Mouse (Mus musculus) CH12.LX (cell line): ENCODE results near the gene Rmdn2. TPM values are rescaled to one million over a fixed set of nuclear protein-coding genes. Genes with fewer than 3 reads are reported as not detected.

Experiments
- DNase-seq: peaks from one replicate; pipeline ENCODE4 v3.0.0-alpha.2; 2013; ENCODE audit errors: extremely low read depth
- H3K27ac ChIP-seq: 2 replicates; pipeline ENCODE4 v1.5.1; 2012; ENCODE audit warnings: low read depth, mild to moderate bottlenecking, control low read depth, moderate library complexity; ENCODE audit not compliant: insufficient read depth
- H3K27me3 ChIP-seq: replicated peaks from 2 replicates; pipeline ENCODE3; 2012; ENCODE audit warnings: inconsistent platforms
- H3K36me3 ChIP-seq, 2 experiments: replicated peaks in 1 of 2; 2 replicates each; pipeline versions ENCODE3 to v1.6.1; 2012; ENCODE audit warnings: inconsistent platforms in 1 of 2, low read length in 1 of 2, mild to moderate bottlenecking in 1 of 2, mixed read lengths in 1 of 2, moderate library complexity in 1 of 2; ENCODE audit not compliant: control insufficient read depth in 1 of 2, insufficient read depth in 1 of 2
- H3K4me1 ChIP-seq, 2 experiments: 2 replicates each; pipeline ENCODE4 v1.6.1; 2012; ENCODE audit warnings: inconsistent platforms in 1 of 2, moderate library complexity in 1 of 2; ENCODE audit not compliant: insufficient read depth in 2 of 2, control insufficient read depth in 1 of 2
- H3K4me2 ChIP-seq: 2 replicates; pipeline ENCODE4 v1.6.1; 2012; ENCODE audit warnings: low read depth, mild to moderate bottlenecking, control low read depth; ENCODE audit not compliant: poor library complexity, insufficient read depth, severe bottlenecking
- H3K4me3 ChIP-seq, 3 experiments: fragments of 150-350 bp in 1 of 3; sonication (generic) in 1 of 3; replicated peaks in 1 of 3; 2 replicates each; pipeline versions ENCODE3 to v1.5.1; 2011 to 2012; ENCODE audit warnings: low read depth in 2 of 3, low read length in 2 of 3, mild to moderate bottlenecking in 2 of 3, moderate library complexity in 2 of 3, control low read depth in 1 of 3, improper control_type of control experiment in 1 of 3, inconsistent platforms in 1 of 3, mixed read lengths in 1 of 3; ENCODE audit not compliant: poor library complexity in 1 of 3
- H3K79me2 ChIP-seq: replicated peaks from 2 replicates; pipeline ENCODE4 v1.6.1; 2012; ENCODE audit warnings: mild to moderate bottlenecking, moderate library complexity; ENCODE audit not compliant: control insufficient read depth, poor library complexity, insufficient read depth, severe bottlenecking; ENCODE audit errors: extremely low read depth
- H3K9ac ChIP-seq: 2 replicates; pipeline ENCODE4 v1.6.1; 2012; ENCODE audit warnings: low read depth, mild to moderate bottlenecking, control low read depth, moderate library complexity; ENCODE audit not compliant: insufficient read depth
- H3K9me3 ChIP-seq: replicated peaks from 2 replicates; pipeline ENCODE3; 2012; ENCODE audit warnings: low read length, inconsistent platforms, mixed read lengths
- BHLHE40 ChIP-seq: IDR thresholded peaks from 2 replicates; pipeline ENCODE4 v1.6.1; 2011; ENCODE audit warnings: mild to moderate bottlenecking, low read depth, low read length, improper control_type of control experiment
- CHD1 ChIP-seq: IDR thresholded peaks from 2 replicates; pipeline ENCODE4 v1.6.1; 2012; ENCODE audit warnings: low read depth, low read length, improper control_type of control experiment, inconsistent platforms
- CHD2 ChIP-seq: IDR thresholded peaks from 2 replicates; pipeline ENCODE4 v1.6.1; 2011; ENCODE audit warnings: low read length, improper control_type of control experiment
- CTCF ChIP-seq, 2 experiments: IDR thresholded peaks in 1 of 2; conservative IDR thresholded peaks in 1 of 2; 2 replicates each; pipeline ENCODE4 v1.5.1; 2011 to 2012; ENCODE audit warnings: low read depth in 2 of 2, low read length in 2 of 2, improper control_type of control experiment in 1 of 2, inconsistent platforms in 1 of 2, mild to moderate bottlenecking in 1 of 2, moderate library complexity in 1 of 2
- ELF1 ChIP-seq: IDR thresholded peaks from 2 replicates; pipeline ENCODE4 v1.6.1; 2014; ENCODE audit warnings: low read depth, mild to moderate bottlenecking, inconsistent platforms, low read length, improper control_type of control experiment
- HCFC1 ChIP-seq: IDR thresholded peaks from 2 replicates; pipeline ENCODE4 v1.6.1; 2012; ENCODE audit warnings: low read depth, mild to moderate bottlenecking, inconsistent platforms, low read length, improper control_type of control experiment
- IRF4 ChIP-seq: IDR thresholded peaks from 2 replicates; pipeline ENCODE4 v1.6.1; 2014; ENCODE audit warnings: low read depth, mild to moderate bottlenecking, inconsistent platforms, low read length, improper control_type of control experiment
- JUN ChIP-seq: IDR thresholded peaks from 2 replicates; pipeline ENCODE4 v1.6.1; 2011; ENCODE audit warnings: low read depth, mild to moderate bottlenecking, low read length, improper control_type of control experiment, moderate library complexity; ENCODE audit not compliant: insufficient read depth
- JUND ChIP-seq: conservative IDR thresholded peaks from 2 replicates; pipeline ENCODE4 v1.6.1; 2011; ENCODE audit warnings: low read depth, low read length, improper control_type of control experiment
- MAFK ChIP-seq: IDR thresholded peaks from 2 replicates; pipeline ENCODE4 v1.6.1; 2011; ENCODE audit warnings: low read length, improper control_type of control experiment; ENCODE audit not compliant: insufficient replicate concordance
- MAX ChIP-seq: IDR thresholded peaks from 2 replicates; pipeline ENCODE4 v1.6.1; 2011; ENCODE audit warnings: low read length, improper control_type of control experiment
- MAZ ChIP-seq: IDR thresholded peaks from 2 replicates; pipeline ENCODE4 v1.6.1; 2012; ENCODE audit warnings: low read depth, mild to moderate bottlenecking, inconsistent platforms, low read length, improper control_type of control experiment, moderate library complexity
- MXI1 ChIP-seq: IDR thresholded peaks from 2 replicates; pipeline ENCODE4 v1.6.1; 2011; ENCODE audit warnings: mild to moderate bottlenecking, low read depth, low read length, improper control_type of control experiment
- MYC ChIP-seq: IDR thresholded peaks from 2 replicates; pipeline ENCODE4 v1.6.1; 2011; ENCODE audit warnings: low read depth, mild to moderate bottlenecking, improper control_type of control experiment, low read length
- NELFE ChIP-seq: IDR thresholded peaks from 2 replicates; pipeline ENCODE4 v1.6.1; 2011; ENCODE audit warnings: low read depth, low read length, improper control_type of control experiment
- NRF1 ChIP-seq: IDR thresholded peaks from 2 replicates; pipeline ENCODE4 v1.6.1; 2014; ENCODE audit warnings: low read depth, mild to moderate bottlenecking, inconsistent platforms, low read length, improper control_type of control experiment, moderate library complexity
- RCOR1 ChIP-seq: conservative IDR thresholded peaks from 2 replicates; pipeline ENCODE4 v1.6.1; 2012; ENCODE audit warnings: low read depth, mild to moderate bottlenecking, inconsistent platforms, low read length, improper control_type of control experiment
- TBP ChIP-seq: conservative IDR thresholded peaks from 2 replicates; pipeline ENCODE4 v1.6.1; 2011; ENCODE audit warnings: low read depth, low read length, improper control_type of control experiment
- TCF12 ChIP-seq: IDR thresholded peaks from 2 replicates; pipeline ENCODE4 v1.6.1; 2014; ENCODE audit warnings: low read depth, mild to moderate bottlenecking, inconsistent platforms, low read length, improper control_type of control experiment
- USF2 ChIP-seq: conservative IDR thresholded peaks from 2 replicates; pipeline ENCODE4 v1.6.1; 2011; ENCODE audit warnings: low read depth, low read length, improper control_type of control experiment
- ZC3H11A ChIP-seq: IDR thresholded peaks from 2 replicates; pipeline ENCODE4 v1.6.1; 2012; ENCODE audit warnings: low read depth, mild to moderate bottlenecking, inconsistent platforms, low read length, improper control_type of control experiment
- ZKSCAN1 ChIP-seq: IDR thresholded peaks from 2 replicates; pipeline ENCODE4 v1.6.1; 2012; ENCODE audit warnings: low read depth, inconsistent platforms, low read length, improper control_type of control experiment, borderline replicate concordance
- ZNF384 ChIP-seq: IDR thresholded peaks from 2 replicates; pipeline ENCODE4 v1.6.1; 2012; ENCODE audit warnings: low read depth, low read length, improper control_type of control experiment, inconsistent platforms
- dilution Hi-C: fragments of 300-500 bp; cut with MboI; formaldehyde crosslinking; loops from 2 replicates; pipeline ENCODE4 v1.14.3; 2020; ENCODE audit warnings: low sequenced_read_pairs; ENCODE audit not compliant: extremely low pct_unique_long_range_greater_than_20kb, extremely low pct_ligation_motif_present
- in situ Hi-C: fragments of 300-500 bp; cut with MboI; formaldehyde crosslinking; loops from 3 replicates; pipeline ENCODE4 v1.14.3; 2019; ENCODE audit warnings: low sequenced_read_pairs, low pct_ligation_motif_present, low pct_unique_long_range_greater_than_20kb, mixed read lengths
- polyA plus RNA-seq: library from polyadenylated mRNA; unstranded; fragments of >175 nt; gene quantifications from 2 replicates; pipeline ENCODE4 v1.2.1, GENCODE M21; 2012; ENCODE audit warnings: low read depth; ENCODE audit not compliant: insufficient read length
- total RNA-seq, 2 experiments: library from RNA; depleted of rRNA; stranded (reverse); fragments of 300-350 nt in 1 of 2; fragments of >200 nt in 1 of 2; gene quantifications; 2 replicates each; pipeline ENCODE4 v1.2.3; 2012 to 2014

Gene Rmdn2
- total and polyA plus RNA-seq, 3 experiments, result 0.59 to 3.0 (median 2.2) TPM

DNA sequence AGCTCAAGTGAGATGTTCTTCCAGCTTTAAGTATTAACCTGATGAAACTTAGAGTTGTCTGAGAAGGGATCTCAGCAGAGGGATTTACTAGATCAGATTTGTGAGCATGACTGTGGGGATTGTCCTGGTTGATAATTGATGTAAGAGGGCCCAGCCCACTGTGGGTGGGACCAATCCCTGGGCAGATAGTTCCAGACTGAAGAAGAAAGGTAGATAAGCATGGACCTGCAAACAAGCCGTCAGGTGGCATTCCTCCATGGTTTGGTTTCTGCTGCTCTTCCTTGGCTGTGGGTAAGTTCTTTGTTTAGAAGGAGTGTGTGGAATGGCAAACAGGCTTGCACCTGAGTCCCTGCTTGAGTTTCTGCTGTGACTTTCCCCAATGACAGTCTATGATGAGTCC, 41.5 kb downstream of the Rmdn2 start:
- no peak for DNase-seq
- Histone ChIP-seq H3K4me1 (peaks cover 0 to 6% of the 10 kb centered on the region in 2 experiments; a peak in 1 of 4 replicates), H3K9ac (no peak overlapping the region), H3K4me3 (no peak overlapping the region), H3K9me3 (no peaks in the 10 kb centered on the region), H3K4me2 (no peak overlapping the region), H3K36me3 (no peaks in the 10 kb centered on the region), H3K79me2 (no peaks in the 10 kb centered on the region), H3K27ac (no peak overlapping the region), H3K27me3 (no peaks in the 10 kb centered on the region)
- TF ChIP-seq MAX (no peak), MAZ (no peak), MXI1 (no peak), CTCF (conservative IDR thresholded peaks at IDR 0.05 in 1 of 2, IDR thresholded peaks at IDR 0.05 in 1 of 2; ENCODE audit: low read depth in 2 of 2, low read length in 2 of 2) (no peak), MAFK (no peak), JUND (no peak), NELFE (no peak), MYC (no peak), ELF1 (no peak), IRF4 (no peak), ZC3H11A (no peak)
- dilution Hi-C loops (no loop called here), in situ Hi-C loops (no loop called here)

DNA sequence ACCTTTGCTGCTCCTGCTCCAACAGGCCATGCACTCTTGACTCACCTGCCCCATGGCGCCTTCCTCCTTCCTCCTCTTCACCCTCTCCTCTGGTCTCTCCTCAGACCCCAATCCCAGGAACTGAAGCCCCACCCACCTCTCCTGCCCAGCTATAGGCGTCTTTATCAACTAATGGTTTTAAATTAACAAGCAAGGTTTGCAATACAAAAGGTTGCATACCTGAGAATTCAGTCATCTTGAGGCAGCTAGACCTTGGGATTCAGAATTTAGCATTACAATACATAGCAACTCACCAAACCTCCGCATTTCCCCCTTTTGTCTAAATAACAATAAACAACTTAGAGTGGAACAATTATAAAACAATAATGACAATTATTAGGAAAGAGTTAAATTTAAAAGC, 42.5 kb downstream of the Rmdn2 start:
- no peak overlapping the region for H3K4me2 ChIP-seq
- in situ Hi-C loops (no loop called here), dilution Hi-C loops (no loop called here)
- H3K36me3 ChIP-seq, result no peaks in the 10 kb centered on the region
- TF ChIP-seq ZC3H11A (no peak), NELFE (no peak), IRF4 (no peak), ZNF384 (no peak), ELF1 (no peak), NRF1 (no peak), CHD2 (no peak), JUN (no peak), BHLHE40 (no peak), MYC (no peak), USF2 (no peak), TCF12 (no peak), CHD1 (no peak), MAZ (no peak), TBP (no peak), HCFC1 (no peak), MAFK (no peak), ZKSCAN1 (no peak), RCOR1 (no peak)
- no peaks in the 10 kb centered on the region for H3K27me3 ChIP-seq
- DNase-seq, result no peak
- no peaks in the 10 kb centered on the region for H3K79me2 ChIP-seq
- H3K4me1 ChIP-seq, result peaks cover 0 to 6% of the 10 kb centered on the region in 2 experiments; a peak in 1 of 4 replicates
- H3K4me3 ChIP-seq, result no peak overlapping the region
- H3K9me3 ChIP-seq, result no peaks in the 10 kb centered on the region
- no peak overlapping the region for H3K9ac ChIP-seq
- no peak overlapping the region for H3K27ac ChIP-seq
